Mouse (Mus musculus) ES-E14 (cell line): ENCODE measurements around the gene Fry. TPM values are rescaled to one million over a fixed set of nuclear protein-coding genes. Genes with fewer than 3 reads are reported as not detected.

Experiments used
- DNase-seq: peaks from one replicate; pipeline ENCODE4 v3.0.0-alpha.2; 2013; ENCODE audit warnings: low read depth, low spot score
- H3K27ac ChIP-seq: 2 replicates; pipeline ENCODE4 v1.5.1; 2012; ENCODE audit warnings: low read depth, mild to moderate bottlenecking, low read length, moderate library complexity, mixed read lengths; ENCODE audit not compliant: poor library complexity, insufficient read depth, severe bottlenecking
- H3K36me3 ChIP-seq: 2 replicates; pipeline ENCODE4 v1.6.1; 2012; ENCODE audit warnings: mild to moderate bottlenecking, low read length, moderate library complexity, mixed read lengths; ENCODE audit not compliant: control insufficient read depth, poor library complexity, insufficient read depth, severe bottlenecking
- H3K4me1 ChIP-seq, 2 experiments: fragments of 150-350 bp in 1 of 2; sonication (generic) in 1 of 2; 2 replicates each; pipeline ENCODE4 v1.6.1; 2012; ENCODE audit warnings: low read length in 2 of 2, mild to moderate bottlenecking in 1 of 2, mixed read lengths in 1 of 2; ENCODE audit not compliant: control insufficient read depth in 2 of 2, insufficient read depth in 2 of 2, poor library complexity in 1 of 2
- H3K4me3 ChIP-seq, 2 experiments: fragments of 150-350 bp in 1 of 2; sonication (generic) in 1 of 2; 2 replicates each; pipeline ENCODE4 v1.5.1; 2012; ENCODE audit warnings: low read length in 2 of 2, low read depth in 1 of 2, mild to moderate bottlenecking in 1 of 2, mixed read lengths in 1 of 2; ENCODE audit not compliant: insufficient read depth in 1 of 2, poor library complexity in 1 of 2, severe bottlenecking in 1 of 2
- H3K9ac ChIP-seq: 2 replicates; pipeline ENCODE4 v1.6.1; 2012; ENCODE audit warnings: low read depth, mild to moderate bottlenecking, low read length, mixed read lengths; ENCODE audit not compliant: poor library complexity, insufficient read depth, severe bottlenecking
- H3K9me3 ChIP-seq: fragments of 150-350 bp; sonication (generic); 2 replicates; pipeline ENCODE4 v1.6.1; 2012; ENCODE audit warnings: low read depth, mild to moderate bottlenecking, low read length; ENCODE audit not compliant: control insufficient read depth, insufficient read depth
- CHD2 ChIP-seq: IDR thresholded peaks from 2 replicates; pipeline ENCODE4 v1.6.1; 2014; ENCODE audit warnings: mild to moderate bottlenecking, low read depth, low read length, inconsistent platforms
- HCFC1 ChIP-seq: IDR thresholded peaks from 2 replicates; pipeline ENCODE4 v1.6.1; 2012; ENCODE audit warnings: low read length, inconsistent platforms, borderline replicate concordance; ENCODE audit not compliant: insufficient read depth
- MAFK ChIP-seq: IDR thresholded peaks from 2 replicates; pipeline ENCODE4 v1.6.1; 2014; ENCODE audit warnings: mild to moderate bottlenecking, low read depth, low read length, inconsistent platforms; ENCODE audit not compliant: insufficient read depth
- ZC3H11A ChIP-seq: IDR thresholded peaks from 2 replicates; pipeline ENCODE4 v1.6.1; 2012; ENCODE audit warnings: low read depth, mild to moderate bottlenecking, inconsistent platforms, low read length, borderline replicate concordance
- ZNF384 ChIP-seq: IDR thresholded peaks from 2 replicates; pipeline ENCODE4 v1.6.1; 2012; ENCODE audit warnings: low read depth, low read length, inconsistent platforms
- in situ Hi-C, 2 experiments: fragments of 600-800 bp; cut with MboI; formaldehyde crosslinking; loops; one replicate each; pipeline ENCODE4 v1.15.1; 2025; ENCODE audit warnings: low sequenced_read_pairs in 2 of 2, inconsistent platforms in 1 of 2; ENCODE audit not compliant: unreplicated experiment in 2 of 2
- total RNA-seq: library from RNA; depleted of rRNA; stranded (reverse); fragments of 300-350 nt; gene quantifications from 2 replicates; pipeline ENCODE4 v1.2.3, GENCODE M21; 2012

Gene Fry
- total RNA-seq, 1 experiment, result 8.4 TPM

DNA sequence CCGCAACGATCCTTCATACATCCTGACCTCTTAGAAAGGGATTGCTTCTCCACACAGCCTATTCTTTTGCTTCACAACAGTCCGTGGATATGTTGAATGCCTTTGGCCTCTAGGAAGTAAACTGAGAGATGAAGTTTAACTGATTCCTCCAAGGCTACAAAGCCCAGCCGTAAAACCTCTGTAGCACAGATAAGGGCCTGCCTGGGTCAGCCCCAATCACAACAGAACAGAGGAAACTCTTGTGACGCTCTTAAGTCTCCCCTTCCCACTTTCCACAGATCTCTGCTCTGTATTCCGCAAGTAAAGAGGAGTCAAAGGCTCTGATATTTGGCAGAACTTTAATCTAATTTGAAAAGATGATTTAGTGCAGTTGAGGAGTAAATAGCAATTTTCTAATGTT, 251.8 kb downstream of the Fry start:
- no peak for TF ChIP-seq ZNF384
- TF ChIP-seq MAFK, result no peak
- no peak for TF ChIP-seq CHD2
- no peak for TF ChIP-seq ZC3H11A
- no peak for TF ChIP-seq HCFC1
- no peak overlapping the region for H3K9ac ChIP-seq
- H3K9me3 ChIP-seq, result no peaks in the 10 kb centered on the region
- no peaks in the 10 kb centered on the region for H3K4me1 ChIP-seq
- in situ Hi-C loops, result no loop called here
- DNase-seq, result no peak
- no peaks in the 10 kb centered on the region for H3K36me3 ChIP-seq
- H3K4me3 ChIP-seq, result no peak overlapping the region
- no peak overlapping the region for H3K27ac ChIP-seq

GRCm38 (mm10) chr5:150370895-150371294, 252.4 kb downstream of the Fry start:
- Histone ChIP-seq H3K9ac (no peak overlapping the region), H3K9me3 (no peaks in the 10 kb centered on the region), H3K4me3 (no peak overlapping the region), H3K4me1 (no peaks in the 10 kb centered on the region), H3K27ac (no peak overlapping the region), H3K36me3 (no peaks in the 10 kb centered on the region)
- TF ChIP-seq ZNF384 (no peak), MAFK (no peak), HCFC1 (no peak), CHD2 (no peak), ZC3H11A (no peak)
- in situ Hi-C loops, result no loop called here
- no peak for DNase-seq

- no peaks in the 10 kb centered on the region for H3K9me3 ChIP-seq
- in situ Hi-C loops, result no loop called here
- no peak for DNase-seq
- no peaks in the 10 kb centered on the region for H3K36me3 ChIP-seq
- H3K9ac ChIP-seq, result no peak overlapping the region
- TF ChIP-seq CHD2 (no peak), HCFC1 (no peak), MAFK (no peak), ZNF384 (no peak), ZC3H11A (no peak)
- H3K4me3 ChIP-seq, result no peak overlapping the region
- no peak overlapping the region for H3K27ac ChIP-seq
- H3K4me1 ChIP-seq, result no peaks in the 10 kb centered on the region
Measured at GRCm38 (mm10) chr5:150372956-150373355, 254.5 kb downstream of the Fry start.

GRCm38 (mm10) chr5:150374778-150375559, 256.5 kb downstream of the Fry start:
- no peak for DNase-seq
- H3K9me3 ChIP-seq, result no peaks in the 10 kb centered on the region
- in situ Hi-C loops, result no loop called here
- no peak overlapping the region for H3K27ac ChIP-seq
- H3K4me1 ChIP-seq, result no peaks in the 10 kb centered on the region
- no peak overlapping the region for H3K4me3 ChIP-seq
- TF ChIP-seq HCFC1 (no peak), ZNF384 (no peak), CHD2 (no peak), MAFK (no peak), ZC3H11A (no peak)
- H3K36me3 ChIP-seq, result no peaks in the 10 kb centered on the region
- no peak overlapping the region for H3K9ac ChIP-seq
